Mouse (Mus musculus): ENCODE measurements around the gene Cmip.

- TF ChIP-seq POLR2A (IDR thresholded peaks at IDR 0.05; ENCODE audit: borderline replicate concordance, extremely low read depth, low read depth, low read length) (no peak), CTCF (IDR thresholded peaks at IDR 0.05; ENCODE audit: insufficient read depth, low read length) (peak; percentile 61)
Measured at GRCm38 (mm10) chr8:117386142-117386541, 129.3 kb downstream of the Cmip start.
